Mouse (Mus musculus) ES-E14 (cell line): ENCODE results near the gene Ell. TPM values are rescaled to one million over a fixed set of nuclear protein-coding genes. Genes with fewer than 3 reads are reported as not detected.
A peak's percentile ranks its signal among the peaks of the same experiment; 100 is the strongest.

Experiments used
- DNase-seq: peaks from one replicate; pipeline ENCODE4 v3.0.0-alpha.2; 2013; ENCODE audit warnings: low read depth, low spot score
- H3K27ac ChIP-seq: 2 replicates; pipeline ENCODE4 v1.5.1; 2012; ENCODE audit warnings: low read depth, mild to moderate bottlenecking, low read length, moderate library complexity, mixed read lengths; ENCODE audit not compliant: poor library complexity, insufficient read depth, severe bottlenecking
- H3K36me3 ChIP-seq: 2 replicates; pipeline ENCODE4 v1.6.1; 2012; ENCODE audit warnings: mild to moderate bottlenecking, low read length, moderate library complexity, mixed read lengths; ENCODE audit not compliant: control insufficient read depth, poor library complexity, insufficient read depth, severe bottlenecking
- H3K4me1 ChIP-seq, 2 experiments: fragments of 150-350 bp in 1 of 2; sonication (generic) in 1 of 2; 2 replicates each; pipeline ENCODE4 v1.6.1; 2012; ENCODE audit warnings: low read length in 2 of 2, mild to moderate bottlenecking in 1 of 2, mixed read lengths in 1 of 2; ENCODE audit not compliant: control insufficient read depth in 2 of 2, insufficient read depth in 2 of 2, poor library complexity in 1 of 2
- H3K4me3 ChIP-seq, 2 experiments: fragments of 150-350 bp in 1 of 2; sonication (generic) in 1 of 2; 2 replicates each; pipeline ENCODE4 v1.5.1; 2012; ENCODE audit warnings: low read length in 2 of 2, low read depth in 1 of 2, mild to moderate bottlenecking in 1 of 2, mixed read lengths in 1 of 2; ENCODE audit not compliant: insufficient read depth in 1 of 2, poor library complexity in 1 of 2, severe bottlenecking in 1 of 2
- H3K9ac ChIP-seq: 2 replicates; pipeline ENCODE4 v1.6.1; 2012; ENCODE audit warnings: low read depth, mild to moderate bottlenecking, low read length, mixed read lengths; ENCODE audit not compliant: poor library complexity, insufficient read depth, severe bottlenecking
- H3K9me3 ChIP-seq: fragments of 150-350 bp; sonication (generic); 2 replicates; pipeline ENCODE4 v1.6.1; 2012; ENCODE audit warnings: low read depth, mild to moderate bottlenecking, low read length; ENCODE audit not compliant: control insufficient read depth, insufficient read depth
- CHD2 ChIP-seq: IDR thresholded peaks from 2 replicates; pipeline ENCODE4 v1.6.1; 2014; ENCODE audit warnings: mild to moderate bottlenecking, low read depth, low read length, inconsistent platforms
- HCFC1 ChIP-seq: IDR thresholded peaks from 2 replicates; pipeline ENCODE4 v1.6.1; 2012; ENCODE audit warnings: low read length, inconsistent platforms, borderline replicate concordance; ENCODE audit not compliant: insufficient read depth
- MAFK ChIP-seq: IDR thresholded peaks from 2 replicates; pipeline ENCODE4 v1.6.1; 2014; ENCODE audit warnings: mild to moderate bottlenecking, low read depth, low read length, inconsistent platforms; ENCODE audit not compliant: insufficient read depth
- ZC3H11A ChIP-seq: IDR thresholded peaks from 2 replicates; pipeline ENCODE4 v1.6.1; 2012; ENCODE audit warnings: low read depth, mild to moderate bottlenecking, inconsistent platforms, low read length, borderline replicate concordance
- ZNF384 ChIP-seq: IDR thresholded peaks from 2 replicates; pipeline ENCODE4 v1.6.1; 2012; ENCODE audit warnings: low read depth, low read length, inconsistent platforms
- in situ Hi-C, 2 experiments: fragments of 600-800 bp; cut with MboI; formaldehyde crosslinking; loops; one replicate each; pipeline ENCODE4 v1.15.1; 2025; ENCODE audit warnings: low sequenced_read_pairs in 2 of 2, inconsistent platforms in 1 of 2; ENCODE audit not compliant: unreplicated experiment in 2 of 2
- total RNA-seq: library from RNA; depleted of rRNA; stranded (reverse); fragments of 300-350 nt; gene quantifications from 2 replicates; pipeline ENCODE4 v1.2.3, GENCODE M21; 2012

Ell gene
- total RNA-seq, 1 experiment: 15.8 TPM

DNA sequence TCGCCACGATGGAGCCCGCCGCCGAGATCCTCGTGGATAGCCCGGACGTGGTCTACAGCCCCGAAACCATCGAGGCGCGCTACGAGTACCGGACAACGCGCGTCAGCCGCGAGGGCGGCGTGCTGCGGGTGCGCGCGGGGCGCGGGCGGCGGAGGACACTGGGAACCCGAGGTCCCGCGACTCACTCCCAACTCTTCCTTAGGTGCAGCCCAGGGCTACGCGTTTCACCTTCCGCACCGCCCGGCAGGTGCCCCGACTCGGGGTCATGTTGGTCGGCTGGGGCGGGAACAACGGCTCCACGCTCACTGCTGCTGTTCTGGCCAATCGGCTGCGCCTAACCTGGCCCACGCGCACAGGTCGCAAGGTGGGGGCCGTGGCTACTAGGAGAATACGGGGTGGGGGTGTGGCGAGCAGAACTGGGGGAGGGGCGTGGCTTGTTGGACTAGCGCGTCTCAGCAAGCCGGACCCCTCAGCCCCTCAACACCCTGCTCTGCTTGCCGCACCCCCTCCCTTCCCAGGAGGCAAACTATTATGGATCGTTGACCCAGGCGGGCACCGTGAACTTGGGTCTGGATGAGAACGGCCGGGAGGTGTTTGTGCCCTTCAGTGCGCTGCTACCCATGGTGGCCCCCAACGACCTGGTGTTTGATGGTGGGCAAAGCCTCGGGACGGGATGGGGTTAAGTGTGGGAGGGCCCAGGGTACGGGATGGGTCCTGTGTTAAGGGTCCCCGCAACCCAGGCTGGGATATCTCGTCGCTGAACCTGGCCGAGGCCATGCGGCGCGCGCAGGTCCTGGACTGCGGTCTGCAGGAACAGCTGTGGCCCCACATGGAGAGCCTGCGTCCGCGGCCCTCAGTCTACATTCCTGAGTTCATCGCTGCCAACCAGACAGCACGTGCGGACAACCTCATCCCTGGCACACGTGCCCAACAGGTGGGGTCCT, 55.6 kb downstream of the Ell start:
- Histone ChIP-seq H3K36me3 (peaks cover 45% of the 10 kb centered on the region), H3K9ac (peak overlapping the region; percentile 77), H3K27ac (no peak overlapping the region), H3K4me1 (peaks cover 2 to 30% of the 10 kb centered on the region in 2 experiments; a peak in 2 of 4 replicates), H3K4me3 (peak overlapping the region; percentile 69 to 79), H3K9me3 (no peaks in the 10 kb centered on the region)
- in situ Hi-C loops: no loop called here
- no peak for DNase-seq
- TF ChIP-seq HCFC1 (peak; percentile 18; the same call in 1 of the 2 replicates), ZNF384 (no peak), MAFK (no peak), CHD2 (no peak)

DNA sequence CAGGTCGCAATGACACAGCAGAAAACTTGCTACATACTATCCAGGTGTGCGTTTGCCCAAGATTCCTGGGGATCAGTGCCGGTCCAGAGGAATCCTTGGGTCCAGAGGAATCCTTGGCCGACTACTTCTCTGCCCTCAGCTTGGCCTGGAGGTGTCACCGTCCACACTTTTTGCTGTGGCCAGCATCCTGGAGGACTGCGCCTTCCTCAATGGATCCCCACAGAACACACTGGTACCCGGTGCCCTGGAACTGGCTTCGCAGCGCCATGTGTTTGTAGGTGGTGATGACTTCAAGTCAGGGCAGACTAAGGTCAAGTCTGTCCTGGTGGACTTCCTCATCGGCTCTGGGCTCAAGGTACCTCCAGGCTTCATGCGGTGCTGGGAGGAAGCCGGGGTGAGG, 56.6 kb downstream of the Ell start:
- peak overlapping the region; percentile 77; the same call in 1 of the 2 replicates for H3K9ac ChIP-seq
- peaks cover 44% of the 10 kb centered on the region for H3K36me3 ChIP-seq
- in situ Hi-C loops: no loop called here
- DNase-seq: no peak
- TF ChIP-seq ZC3H11A (no peak), CHD2 (no peak), ZNF384 (no peak), HCFC1 (no peak)
- no peak overlapping the region for H3K27ac ChIP-seq
- H3K9me3 ChIP-seq: no peaks in the 10 kb centered on the region
- H3K4me1 ChIP-seq: peaks cover 2 to 34% of the 10 kb centered on the region in 2 experiments; a peak in 2 of 4 replicates
- peak overlapping the region; percentile 22 to 69; a peak in 3 of 4 replicates for H3K4me3 ChIP-seq

DNA sequence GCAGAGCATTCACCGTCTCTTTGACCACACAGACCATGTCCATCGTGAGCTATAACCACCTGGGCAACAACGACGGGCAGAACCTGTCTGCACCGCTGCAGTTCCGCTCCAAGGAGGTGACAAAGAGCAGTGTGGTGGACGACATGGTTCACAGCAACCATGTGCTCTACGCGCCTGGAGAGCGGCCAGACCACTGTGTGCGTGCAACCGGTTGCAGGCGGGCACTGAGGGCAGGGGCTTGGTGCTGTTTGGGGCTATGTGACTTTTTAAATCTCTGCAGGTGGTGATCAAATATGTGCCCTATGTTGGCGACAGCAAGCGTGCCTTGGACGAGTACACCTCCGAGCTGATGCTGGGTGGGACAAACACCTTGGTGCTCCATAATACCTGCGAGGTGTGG, 57.0 kb downstream of the Ell start:
- DNase-seq: no peak
- Histone ChIP-seq H3K9ac (peak overlapping the region; percentile 77; the same call in 1 of the 2 replicates), H3K36me3 (peaks cover 44% of the 10 kb centered on the region)

DNA sequence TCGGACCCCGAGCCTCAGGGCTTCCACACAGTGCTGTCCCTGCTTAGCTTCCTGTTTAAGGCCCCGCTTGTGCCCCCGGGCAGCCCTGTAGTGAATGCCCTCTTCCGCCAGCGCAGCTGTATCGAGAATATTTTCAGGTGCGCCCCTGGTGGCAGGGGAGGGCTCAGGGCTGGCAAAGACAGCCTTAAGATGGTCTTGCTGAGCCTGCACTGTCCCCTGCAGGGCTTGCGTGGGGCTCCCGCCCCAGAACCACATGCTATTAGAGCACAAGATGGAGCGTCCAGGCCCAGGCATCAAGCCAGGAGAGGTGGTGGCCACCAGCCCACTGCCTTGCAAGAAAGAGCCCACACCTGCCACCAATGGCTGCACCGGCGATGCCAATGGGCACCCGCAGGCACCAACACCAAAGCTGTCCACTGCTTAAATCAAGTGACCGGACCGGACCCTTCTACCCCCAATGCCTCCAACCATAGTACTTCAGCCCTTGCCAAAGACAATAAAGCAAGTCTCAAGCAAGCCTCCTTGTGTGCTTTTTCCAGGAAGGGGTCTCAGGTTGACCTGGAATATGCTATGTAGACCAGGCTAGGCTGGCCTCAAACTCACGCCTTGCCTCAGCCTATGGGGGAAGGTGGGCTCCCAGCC, 57.6 kb downstream of the Ell start:
- H3K4me3 ChIP-seq: no peak overlapping the region
- H3K9me3 ChIP-seq: no peaks in the 10 kb centered on the region
- in situ Hi-C loops: no loop called here
- no peak for DNase-seq
- peaks cover 44% of the 10 kb centered on the region for H3K36me3 ChIP-seq
- TF ChIP-seq ZC3H11A (no peak), MAFK (no peak), CHD2 (no peak), ZNF384 (no peak), HCFC1 (no peak)
- peaks cover 2 to 32% of the 10 kb centered on the region in 2 experiments; a peak in 2 of 4 replicates for H3K4me1 ChIP-seq
- no peak overlapping the region for H3K27ac ChIP-seq
- H3K9ac ChIP-seq: no peak overlapping the region

More for the DNA sequence above, 57.0 kb downstream of the Ell start:
- H3K27ac ChIP-seq: no peak overlapping the region
- in situ Hi-C loops: no loop called here
- no peak for TF ChIP-seq CHD2
- H3K4me1 ChIP-seq: peaks cover 2 to 34% of the 10 kb centered on the region in 2 experiments; a peak in 2 of 4 replicates
- no peaks in the 10 kb centered on the region for H3K9me3 ChIP-seq
- H3K4me3 ChIP-seq: peak overlapping the region in 1 of 2 experiments; percentile 69; a peak in 3 of 4 replicates
